Mouse (Mus musculus) spleen, postnatal 0 days (tissue): ENCODE data around the gene Senp7. TPM values are rescaled to one million over a fixed set of nuclear protein-coding genes. Genes with fewer than 3 reads are reported as not detected.

ENCODE experiments used
- polyA plus RNA-seq: library from polyadenylated mRNA; unstranded; fragments of >200 nt; fragmentation: Nextera tagmentation; extraction: Ambion mirVana; gene quantifications from 2 replicates; pipeline ENCODE4 v1.2.1, GENCODE M21; 2015

Gene Senp7
- polyA plus RNA-seq: 24.4 and 25.1 TPM in 2 replicates

GRCm38 (mm10) chr16:56048038-56048437 lies at the start of gene Senp7:
TSS of gene Senp7 (plus strand) at chr16:56048338.

GRCm38 (mm10) chr16:56029661-56030082 lies 18.5 kb upstream of the Senp7 start, which contains the start of gene Pcnp:
TSS of gene Pcnp (minus strand) at chr16:56029739.

DNA sequence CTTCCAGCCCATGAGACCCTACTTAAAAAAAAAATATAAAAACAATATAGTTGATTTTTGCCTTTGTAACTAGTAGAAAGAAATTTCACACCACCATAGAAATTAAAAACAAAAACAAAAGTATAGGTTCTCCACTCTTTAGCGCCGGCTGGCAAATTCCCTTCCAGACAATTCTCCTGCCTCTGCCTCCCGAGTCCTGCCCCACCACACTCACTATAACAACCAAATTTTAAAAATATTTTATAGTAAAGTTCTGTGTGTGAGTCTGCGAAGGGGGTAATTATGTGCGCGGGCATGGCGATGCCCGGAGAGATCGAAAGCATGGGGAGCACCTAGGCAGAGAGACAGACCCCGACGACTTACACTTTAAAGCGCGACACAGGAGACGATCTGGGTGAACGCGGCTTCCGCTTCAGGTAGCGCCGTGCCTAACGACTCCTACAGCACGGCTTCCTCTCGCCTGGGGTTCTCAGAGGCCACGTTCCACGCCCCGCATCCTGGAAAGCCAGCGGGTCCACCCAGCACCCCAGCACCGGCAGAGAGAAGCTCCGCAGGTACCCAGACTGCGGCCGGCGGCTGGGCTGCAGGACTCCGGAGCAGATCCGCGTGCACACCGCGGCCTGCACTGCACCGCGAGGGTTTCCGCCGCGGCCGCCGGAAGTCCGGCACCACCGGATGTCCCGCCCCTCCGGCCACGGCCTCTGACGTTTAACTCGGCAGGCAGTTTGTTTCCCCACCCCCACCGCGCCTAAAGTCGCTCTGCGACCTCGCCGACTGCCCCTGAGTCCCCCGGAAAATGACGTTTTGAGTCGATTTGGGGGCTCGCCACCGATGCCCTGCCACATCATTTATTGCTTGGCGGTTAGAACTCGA lies 10.8 kb upstream of the Senp7 start, which contains the start of gene Trmt10c:
Gene Trmt10c, minus strand, starts transcription at position 682 of the 873 bp plus-strand sequence.

GRCm38 (mm10) chr16:56204051-56204450 lies 155.9 kb downstream of the Senp7 start, which contains the start of gene Impg2:
TSS of gene Impg2 (plus strand) at chr16:56204313.

Other genes with a start within 250 kb of the Senp7 start
- 3.6 and 5.0 TPM in 2 replicates for gene Nfkbiz, start 209.4 kb upstream of the Senp7 start, polyA plus RNA-seq
- gene Nxpe3, start 153.1 kb upstream of the Senp7 start, polyA plus RNA-seq: 0.97 and 1.1 TPM in 2 replicates
- 6.7 and 7.0 TPM in 2 replicates for gene Cep97, start 113.5 kb upstream of the Senp7 start, polyA plus RNA-seq
- gene Rpl24, start 82.1 kb upstream of the Senp7 start, polyA plus RNA-seq: 637 and 676 TPM in 2 replicates
- 13.2 and 13.8 TPM in 2 replicates for gene Zbtb11, start 74.5 kb upstream of the Senp7 start, polyA plus RNA-seq
- gene Pcnp, start 18.6 kb upstream of the Senp7 start, polyA plus RNA-seq: 112 and 113 TPM in 2 replicates
- 16.2 and 16.3 TPM in 2 replicates for gene Trmt10c, start 10.5 kb upstream of the Senp7 start, polyA plus RNA-seq
- gene Impg2, start 156.0 kb downstream of the Senp7 start, polyA plus RNA-seq: 0.19 and 0.21 TPM in 2 replicates